Mouse (Mus musculus) hindbrain, embryonic 16.5 days (tissue): Measurements from ENCODE around the gene Pdcd10. TPM values are rescaled to one million over a fixed set of nuclear protein-coding genes. Genes with fewer than 3 reads are reported as not detected.

Experiments
- ATAC-seq: fragments of 200-750 bp; cut with Nextera tagmentation; 2 replicates; pipeline ENCODE4 v1.8.0; 2017; ENCODE audit warnings: moderate TSS enrichment, moderate library complexity
- H3K27ac ChIP-seq: fragments of 300-500 bp; sonication (generic); 2 replicates; pipeline ENCODE4 v1.5.1; 2014; ENCODE audit warnings: low read depth, mild to moderate bottlenecking, control low read depth, low read length, moderate library complexity
- H3K27me3 ChIP-seq: fragments of 300-500 bp; sonication (generic); replicated peaks from 2 replicates; pipeline ENCODE4 v1.6.1; 2014; ENCODE audit warnings: low read length; ENCODE audit not compliant: control insufficient read depth, insufficient read depth
- H3K36me3 ChIP-seq: fragments of 300-500 bp; sonication (generic); 2 replicates; pipeline ENCODE4 v1.6.1; 2014; ENCODE audit warnings: mild to moderate bottlenecking, low read length, moderate library complexity, mixed read lengths; ENCODE audit not compliant: control insufficient read depth, insufficient read depth
- H3K4me1 ChIP-seq: fragments of 300-500 bp; sonication (generic); 2 replicates; pipeline ENCODE4 v1.6.1; 2014; ENCODE audit warnings: low read depth, low read length; ENCODE audit not compliant: control insufficient read depth, insufficient read depth
- H3K4me2 ChIP-seq: fragments of 300-500 bp; sonication (generic); 2 replicates; pipeline ENCODE4 v1.6.1; 2014; ENCODE audit warnings: mild to moderate bottlenecking, low read length, control low read depth, moderate library complexity
- H3K4me3 ChIP-seq: fragments of 300-500 bp; sonication (generic); 2 replicates; pipeline ENCODE4 v1.5.1; 2014; ENCODE audit warnings: mild to moderate bottlenecking, low read length, control low read depth, moderate library complexity
- H3K9ac ChIP-seq: fragments of 300-500 bp; sonication (generic); 2 replicates; pipeline ENCODE4 v1.6.1; 2014; ENCODE audit warnings: low read depth, mild to moderate bottlenecking, control low read depth, low read length, moderate library complexity
- H3K9me3 ChIP-seq: fragments of 300-500 bp; sonication (generic); 2 replicates; pipeline ENCODE4 v1.6.1; 2014; ENCODE audit warnings: mild to moderate bottlenecking, low read length, moderate library complexity; ENCODE audit not compliant: control insufficient read depth
- WGBS: fragments of 180-500 bp; shearing (Covaris S2); extraction: QIAGEN DNeasy Blood & Tissue Kit; methylation state at CpG from one replicate; pipeline ENCODE4 v1.1.7; 2014; 5-methylcytosine and 5-hydroxymethylcytosine counted together
- polyA plus RNA-seq: library from polyadenylated mRNA; unstranded; fragments of >200 nt; fragmentation: Nextera tagmentation; extraction: Ambion mirVana; gene quantifications from 2 replicates; pipeline ENCODE4 v1.2.1, GENCODE M21; 2015

Pdcd10 gene
- polyA plus RNA-seq, 1 experiment from 2014 or later = 75.8 TPM

DNA sequence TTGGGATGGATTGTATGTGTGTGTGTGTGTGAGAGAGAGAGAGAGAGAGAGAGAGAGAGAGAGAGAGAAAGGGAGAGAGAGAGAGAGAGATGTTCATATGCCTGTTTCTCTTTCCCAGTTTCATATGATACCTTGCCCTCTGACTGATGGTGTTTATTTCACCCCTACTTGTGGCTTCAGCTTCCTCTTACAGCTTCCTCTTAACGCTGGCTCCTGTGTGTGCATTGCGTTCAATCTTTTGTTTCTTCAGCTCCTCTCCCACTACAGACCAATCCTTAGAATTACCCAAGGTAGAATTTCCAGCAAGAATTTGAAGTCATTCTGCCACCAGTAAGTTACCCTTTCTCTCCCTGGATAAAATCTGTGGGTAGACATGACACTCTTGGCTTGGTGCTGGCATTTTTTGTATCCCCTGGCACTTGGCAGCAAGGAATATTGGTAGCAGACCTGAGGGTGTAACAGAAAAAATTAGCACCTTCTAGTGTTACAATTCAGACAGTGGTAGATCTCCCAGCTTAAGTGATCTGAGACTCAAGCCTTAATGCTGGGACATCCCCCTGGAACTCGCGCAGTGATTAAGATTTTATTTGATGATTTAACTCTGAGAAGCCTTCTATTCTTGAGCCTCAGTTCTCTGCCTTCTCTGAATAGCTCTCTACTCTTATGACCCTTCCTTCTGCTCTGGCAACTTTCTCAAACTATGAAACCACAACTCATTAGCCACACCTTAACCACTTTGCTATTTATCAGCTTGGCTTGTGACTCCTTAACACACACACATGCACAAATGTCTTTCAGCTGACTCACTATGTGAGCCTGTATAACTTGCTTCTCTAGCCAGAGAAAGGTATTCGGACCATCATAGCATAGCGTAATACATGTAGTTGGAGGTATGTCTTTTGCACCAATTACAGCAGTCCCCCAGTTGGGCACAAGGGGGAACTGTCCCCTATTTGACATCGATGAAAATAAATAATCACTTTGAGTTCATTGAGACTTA, 57.4 kb downstream of the Pdcd10 start:
- Histone ChIP-seq H3K27ac (no peak overlapping the region), H3K4me2 (no peak overlapping the region), H3K4me1 (no peaks in the 10 kb centered on the region), H3K27me3 (no peaks in the 10 kb centered on the region), H3K36me3 (no peaks in the 10 kb centered on the region), H3K4me3 (no peak overlapping the region), H3K9ac (no peak overlapping the region), H3K9me3 (no peaks in the 10 kb centered on the region)
- ATAC-seq = no peak
- WGBS = 90% methylated on average over 7 of the region's 7 CpGs

DNA sequence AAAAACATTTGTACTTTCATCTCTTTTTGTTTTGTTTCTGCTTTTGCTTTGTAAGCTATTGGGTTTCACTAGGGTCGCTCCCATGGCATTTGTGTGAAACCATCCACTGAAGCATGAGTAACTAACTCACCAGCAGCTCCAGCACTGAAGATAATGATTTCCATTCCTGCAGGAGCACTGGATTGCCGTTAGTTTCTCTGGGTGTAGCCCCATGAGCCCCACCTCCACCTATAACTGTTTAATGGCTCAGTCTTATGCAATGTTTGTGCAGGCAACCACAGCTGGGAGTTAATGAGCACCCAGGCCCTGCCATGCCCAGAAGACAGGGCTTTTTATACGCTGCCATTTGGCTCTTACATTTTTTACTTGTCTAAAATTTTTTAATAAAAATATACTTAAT, 63.7 kb downstream of the Pdcd10 start:
- H3K4me1 ChIP-seq = no peaks in the 10 kb centered on the region
- no peak overlapping the region for H3K27ac ChIP-seq
- no peak overlapping the region for H3K4me3 ChIP-seq
- no peak overlapping the region for H3K4me2 ChIP-seq
- H3K27me3 ChIP-seq = no peaks in the 10 kb centered on the region
- no peak for ATAC-seq
- no peaks in the 10 kb centered on the region for H3K9me3 ChIP-seq
- 55% methylated on average over 3 of the region's 3 CpGs for WGBS
- H3K9ac ChIP-seq = no peak overlapping the region
- no peaks in the 10 kb centered on the region for H3K36me3 ChIP-seq

DNA sequence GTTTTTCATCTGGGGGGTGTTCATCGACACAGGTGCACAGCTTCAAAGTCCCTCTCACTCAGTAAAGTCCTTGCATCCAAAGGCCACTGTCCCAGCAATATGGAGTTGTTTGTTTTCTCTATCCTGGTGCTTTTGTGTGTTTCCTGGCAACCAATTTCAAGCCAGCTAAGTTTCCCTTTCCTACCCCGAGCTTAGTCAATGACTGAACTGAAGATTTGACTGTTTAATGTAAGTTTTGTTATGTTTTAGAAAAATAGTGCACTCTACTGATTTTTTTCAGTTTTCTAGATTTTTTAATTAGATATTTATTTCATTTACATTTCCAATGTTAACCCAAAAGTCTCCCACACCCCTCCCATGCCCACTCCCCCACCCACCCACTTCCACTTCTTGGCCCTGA, 74.6 kb downstream of the Pdcd10 start, which contains the start of gene Wdr49:
Wdr49 (minus strand) TSS at position 101 of the 400 bp plus-strand sequence.
- Histone ChIP-seq H3K4me3 (no peak within 1 kb of the TSS), H3K9me3 (no peaks in the 10 kb centered on the region), H3K9ac (no peak within 1 kb of the TSS), H3K27ac (no peak within 1 kb of the TSS), H3K4me1 (no peaks in the 10 kb centered on the region), H3K36me3 (no peaks in the 10 kb centered on the region), H3K4me2 (no peak within 1 kb of the TSS), H3K27me3 (no peaks in the 10 kb centered on the region)
- no peak for ATAC-seq
- 31% methylated on average over 2 of the region's 2 CpGs for WGBS

DNA sequence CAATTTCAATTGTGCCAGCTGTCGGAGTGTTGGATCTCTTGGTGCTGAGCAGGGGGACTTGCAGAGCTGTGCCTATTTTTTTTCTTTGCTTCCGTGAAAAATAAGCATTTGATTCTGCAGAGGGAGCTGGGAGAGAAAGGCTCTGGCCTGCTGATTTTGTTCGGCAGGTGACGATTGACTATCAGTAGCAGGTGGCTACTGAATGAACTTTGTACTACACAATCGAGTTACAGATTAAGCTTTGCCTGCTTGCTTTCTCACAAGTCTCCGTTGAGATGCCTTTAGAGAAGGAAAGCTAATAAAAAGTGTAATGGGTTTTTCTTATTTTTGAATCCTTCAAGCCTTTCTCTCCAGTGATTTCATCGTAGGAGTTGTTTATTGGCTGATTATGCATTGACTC, 81.5 kb downstream of the Pdcd10 start:
- H3K27me3 ChIP-seq = no peaks in the 10 kb centered on the region
- no peaks in the 10 kb centered on the region for H3K9me3 ChIP-seq
- H3K9ac ChIP-seq = no peak overlapping the region
- no peak overlapping the region for H3K4me2 ChIP-seq
- no peaks in the 10 kb centered on the region for H3K4me1 ChIP-seq
- no peaks in the 10 kb centered on the region for H3K36me3 ChIP-seq
- no peak for ATAC-seq
- H3K4me3 ChIP-seq = no peak overlapping the region
- 80% methylated on average over 7 of the region's 7 CpGs for WGBS
- H3K27ac ChIP-seq = no peak overlapping the region

DNA sequence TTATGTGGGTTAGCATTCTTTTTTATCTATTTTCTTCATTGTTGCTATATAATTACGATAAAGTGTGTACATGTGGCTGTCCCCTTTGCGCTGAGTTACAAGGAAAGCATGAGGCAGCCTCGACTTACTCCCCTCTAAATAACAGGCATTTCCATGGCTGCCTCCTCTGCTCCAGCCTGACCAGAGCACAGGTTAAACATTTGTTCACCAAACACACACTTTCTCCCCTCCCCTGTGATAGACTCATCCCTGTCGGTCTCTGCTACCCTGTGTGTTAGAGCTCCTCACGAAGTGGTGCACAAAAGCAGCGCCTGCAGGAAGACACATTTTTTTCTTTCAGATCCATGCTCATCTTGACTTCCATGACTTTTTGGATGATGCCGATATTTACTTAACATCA, 82.0 kb downstream of the Pdcd10 start:
- Histone ChIP-seq H3K4me1 (no peaks in the 10 kb centered on the region), H3K9me3 (no peaks in the 10 kb centered on the region), H3K36me3 (no peaks in the 10 kb centered on the region), H3K4me3 (no peak overlapping the region), H3K4me2 (no peak overlapping the region), H3K27me3 (no peaks in the 10 kb centered on the region), H3K9ac (no peak overlapping the region), H3K27ac (no peak overlapping the region)
- ATAC-seq = no peak
- WGBS = 89% methylated on average over 7 of the region's 7 CpGs

DNA sequence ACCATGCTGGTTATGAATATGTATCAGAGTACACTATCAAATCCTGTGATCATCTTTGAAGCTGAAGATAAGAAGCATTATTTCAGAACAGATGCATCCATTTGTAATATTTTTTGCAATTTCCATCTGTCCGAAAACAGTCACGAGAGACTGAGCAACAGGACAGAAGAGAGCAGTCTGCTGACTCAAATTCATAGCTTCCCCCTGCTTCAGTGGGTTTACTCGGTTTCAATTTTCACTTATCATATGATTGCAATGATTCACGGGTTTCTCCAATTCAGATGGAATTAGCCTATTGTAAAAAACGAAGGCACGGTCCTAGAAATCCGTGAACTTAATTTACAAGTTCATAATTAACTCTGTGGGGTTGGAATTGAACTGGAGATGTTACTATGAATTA, 88.5 kb downstream of the Pdcd10 start:
- no peak for ATAC-seq
- Histone ChIP-seq H3K4me2 (no peak overlapping the region), H3K36me3 (no peaks in the 10 kb centered on the region), H3K4me3 (no peak overlapping the region), H3K9me3 (no peaks in the 10 kb centered on the region), H3K4me1 (no peaks in the 10 kb centered on the region), H3K27me3 (no peaks in the 10 kb centered on the region), H3K27ac (no peak overlapping the region), H3K9ac (no peak overlapping the region)
- 85% methylated on average over 7 of the region's 7 CpGs for WGBS

Other genes starting within 250 kb of the Pdcd10 start
- 0.37 and 0.44 TPM in 2 replicates for gene Wdr49, start 74.7 kb downstream of the Pdcd10 start, polyA plus RNA-seq
- 171 and 186 TPM in 2 replicates for gene Serpini1, start 691 bp upstream of the Pdcd10 start, polyA plus RNA-seq
- not detected in 2 replicates for gene Gm29133, start 191.3 kb upstream of the Pdcd10 start, polyA plus RNA-seq